Mouse (Mus musculus) macrophage (primary cell): ENCODE data around the gene Prkar2b. TPM values are rescaled to one million over a fixed set of nuclear protein-coding genes. Genes with fewer than 3 reads are reported as not detected.

Experiments used
- H3K27ac ChIP-seq: fragments of 350-480 bp; formaldehyde crosslinking; 2 replicates; pipeline ENCODE4 v1.9.0; 2021
- H3K36me3 ChIP-seq: fragments of 350-480 bp; formaldehyde crosslinking; 2 replicates; pipeline ENCODE4 v1.9.0; 2021; ENCODE audit errors: inconsistent target
- H3K4me3 ChIP-seq: fragments of 350-480 bp; formaldehyde crosslinking; 2 replicates; pipeline ENCODE4 v1.9.0; 2021; ENCODE audit errors: inconsistent target
- H3K79me2 ChIP-seq: fragments of 350-480 bp; formaldehyde crosslinking; 2 replicates; pipeline ENCODE4 v1.9.0; 2021; ENCODE audit errors: inconsistent target
- WGBS: methylation state at CpG from one replicate; pipeline ENCODE4 v1.1.7; 2026; ENCODE audit warnings: inconsistent platforms; ENCODE audit not compliant: missing documents; 5-methylcytosine and 5-hydroxymethylcytosine counted together
- polyA plus RNA-seq: library from polyadenylated mRNA; stranded (reverse); fragments of 250-400 nt; gene quantifications from 3 replicates; pipeline ENCODE4 v1.2.4, GENCODE M21; 2018; ENCODE audit warnings: inconsistent platforms

The Prkar2b gene
- polyA plus RNA-seq, 1 experiment from 2014 or later = 8.3 TPM

DNA sequence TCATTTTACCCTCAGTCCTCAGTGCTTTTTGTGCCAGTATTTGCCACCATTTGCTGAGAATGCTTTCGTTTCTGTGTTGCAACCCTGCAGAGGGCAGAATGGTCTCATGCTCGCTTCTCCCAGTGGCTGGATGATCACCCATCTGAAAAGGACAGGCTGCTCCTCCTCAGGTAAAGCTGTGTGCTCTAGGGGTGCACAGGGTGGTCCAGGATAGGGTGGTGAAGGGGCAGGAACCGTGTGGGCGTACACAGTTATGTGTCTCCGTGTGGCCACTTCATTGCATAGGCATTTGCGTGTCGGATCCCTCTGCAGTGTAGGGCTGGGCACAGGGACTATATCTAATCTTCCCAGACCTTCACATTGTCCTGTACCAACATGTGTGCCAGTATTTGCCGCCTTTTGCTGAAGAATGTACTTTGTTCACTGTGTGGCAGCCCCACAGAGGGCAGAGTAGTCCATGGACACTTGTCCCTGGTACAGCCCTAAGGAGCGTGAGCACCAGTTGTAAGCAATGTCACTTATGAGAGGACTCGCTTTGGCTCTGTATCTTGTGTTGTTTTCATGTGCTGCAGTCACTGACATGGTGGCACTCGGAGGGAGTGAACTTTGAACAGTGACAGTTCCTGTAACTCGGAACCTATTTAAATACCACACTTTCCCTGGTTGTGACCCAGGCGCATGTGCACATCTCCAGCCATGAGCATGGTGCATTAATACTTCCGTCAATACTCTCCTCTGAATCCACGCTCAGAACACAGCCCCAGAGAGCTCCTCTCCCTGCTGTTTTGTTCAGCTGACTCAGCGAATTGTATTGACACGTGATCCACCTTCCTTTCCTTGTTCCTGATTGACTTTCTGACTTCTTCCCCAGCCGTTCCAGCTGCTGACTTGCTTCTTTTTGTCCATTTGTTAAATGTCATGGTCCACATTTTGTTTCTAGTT is 140.4 kb downstream of the Prkar2b start:
- Histone ChIP-seq H3K27ac (no peak overlapping the region), H3K4me3 (no peak overlapping the region), H3K79me2 (no peaks in the 10 kb centered on the region), H3K36me3 (peaks cover 11% of the 10 kb centered on the region)
- 88% methylated on average over 18 of the region's 18 CpGs for WGBS

DNA sequence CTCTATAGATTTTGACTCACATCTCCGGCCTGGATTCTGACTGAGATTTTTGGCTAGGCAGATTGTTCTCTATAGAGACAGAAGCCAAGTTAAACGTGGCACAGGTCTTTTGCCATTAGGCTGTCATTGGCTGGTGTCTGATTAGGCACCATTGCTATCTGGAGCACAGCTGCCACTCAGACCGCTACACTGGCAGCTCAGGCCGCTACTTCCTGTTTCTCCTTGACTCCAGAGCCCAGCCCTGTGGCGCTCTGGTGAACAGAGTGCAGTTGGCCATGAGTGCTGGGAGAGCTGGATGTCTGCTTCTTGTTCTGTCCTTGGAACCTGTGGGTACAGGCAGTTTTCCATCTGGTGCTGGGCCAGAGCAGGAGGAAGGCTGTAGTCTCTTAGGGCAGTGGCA is 143.9 kb downstream of the Prkar2b start:
- Histone ChIP-seq H3K79me2 (no peaks in the 10 kb centered on the region), H3K4me3 (no peak overlapping the region), H3K36me3 (no peaks in the 10 kb centered on the region), H3K27ac (0 out of 2 replicates have a peak overlapping the region, but pooled peaks have one; percentile 7)
- 42% methylated on average over 5 of the region's 5 CpGs for WGBS

DNA sequence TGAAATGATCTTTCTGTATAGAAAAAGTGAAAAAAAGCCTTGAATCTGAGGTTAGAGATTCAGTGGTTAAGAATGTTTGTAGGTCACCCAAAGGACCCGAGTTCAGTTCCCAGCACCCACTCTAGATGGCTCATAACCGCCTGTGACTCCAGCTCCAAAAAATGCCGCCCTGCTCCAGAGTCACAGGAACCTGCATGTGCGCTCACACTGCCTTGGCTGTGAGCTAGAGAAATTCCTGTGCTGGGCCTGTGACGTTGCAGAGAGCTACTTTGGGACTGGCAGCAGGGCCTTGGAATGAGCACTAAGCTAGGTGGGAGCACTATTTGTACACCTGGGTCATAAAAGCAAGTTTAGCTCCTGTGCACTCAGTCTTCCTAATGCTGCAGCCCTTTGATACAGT is 144.4 kb downstream of the Prkar2b start:
- no peaks in the 10 kb centered on the region for H3K36me3 ChIP-seq
- 91% methylated on average over 4 of the region's 5 CpGs for WGBS
- H3K27ac ChIP-seq = no peak overlapping the region
- H3K79me2 ChIP-seq = no peaks in the 10 kb centered on the region
- H3K4me3 ChIP-seq = no peak overlapping the region

DNA sequence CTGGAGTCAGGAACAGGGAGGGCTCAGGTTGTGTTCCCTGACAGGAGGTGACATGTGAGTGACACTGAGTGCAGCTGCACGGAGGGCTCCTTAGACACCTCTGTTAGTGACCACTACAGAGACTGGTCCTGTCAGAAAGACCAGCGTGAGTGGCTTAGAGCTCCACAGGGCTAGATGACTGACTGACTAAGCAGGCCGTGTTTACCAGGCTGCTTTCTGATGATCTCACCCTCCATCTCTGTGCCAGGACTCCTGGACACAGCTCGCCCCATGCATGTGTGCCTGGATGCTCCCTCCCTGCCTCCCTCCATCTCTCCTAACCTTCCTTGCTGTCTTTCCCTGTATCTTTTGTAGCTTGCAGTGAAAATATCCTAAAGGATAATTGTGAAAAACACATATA is 147.5 kb downstream of the Prkar2b start:
- Histone ChIP-seq H3K27ac (no peak overlapping the region), H3K79me2 (no peaks in the 10 kb centered on the region), H3K36me3 (no peaks in the 10 kb centered on the region), H3K4me3 (no peak overlapping the region)
- WGBS = 98% methylated on average over 4 of the region's 4 CpGs

DNA sequence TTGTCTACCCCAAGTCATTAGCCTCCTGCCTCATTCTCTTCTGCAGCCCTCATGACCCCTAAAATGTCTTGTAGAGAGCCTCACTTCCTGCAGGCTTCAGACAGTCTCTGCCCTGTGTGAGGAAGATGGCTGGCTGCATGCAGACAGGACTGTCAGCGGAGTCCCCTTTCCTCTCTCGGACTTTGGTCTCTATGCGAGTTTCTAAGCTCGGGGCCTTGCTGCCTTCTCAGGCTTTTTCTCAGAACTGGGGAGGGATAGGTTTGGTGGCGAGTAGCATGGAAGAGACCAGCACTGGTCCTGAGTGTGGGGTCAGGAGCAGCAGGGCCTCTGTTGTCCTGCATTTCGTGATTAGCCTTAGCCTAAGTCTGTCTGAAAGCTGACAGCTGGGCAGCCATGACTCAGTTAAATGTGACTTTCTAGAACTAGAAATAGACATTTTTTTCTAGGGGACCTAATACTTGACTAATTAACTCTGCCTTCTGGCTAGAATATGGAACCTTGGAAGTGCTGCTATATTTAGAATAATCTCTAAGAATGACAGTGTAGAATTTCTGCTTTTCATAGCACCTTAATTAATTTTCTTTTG is 148.0 kb downstream of the Prkar2b start:
- H3K27ac ChIP-seq = no peak overlapping the region
- 95% methylated on average over 6 of the region's 6 CpGs for WGBS
- no peak overlapping the region for H3K4me3 ChIP-seq
- H3K36me3 ChIP-seq = no peaks in the 10 kb centered on the region
- no peaks in the 10 kb centered on the region for H3K79me2 ChIP-seq

Other genes starting within 250 kb of the Prkar2b start
- gene Hbp1, start 110.8 kb downstream of the Prkar2b start, polyA plus RNA-seq = 37.4 to 85.3 TPM (median 72.2 TPM) in 3 replicates
- 21.7 to 56.8 TPM (median 24.4 TPM) in 3 replicates for gene Pik3cg, start 147.4 kb upstream of the Prkar2b start, polyA plus RNA-seq